Mouse (Mus musculus) ES-E14 (cell line): ENCODE data around the gene G430095P16Rik.

Source experiments
- CHD2 ChIP-seq: IDR thresholded peaks from 2 replicates; pipeline ENCODE4 v1.6.1; 2014; ENCODE audit warnings: mild to moderate bottlenecking, low read depth, low read length, inconsistent platforms
- HCFC1 ChIP-seq: IDR thresholded peaks from 2 replicates; pipeline ENCODE4 v1.6.1; 2012; ENCODE audit warnings: low read length, inconsistent platforms, borderline replicate concordance; ENCODE audit not compliant: insufficient read depth
- MAFK ChIP-seq: IDR thresholded peaks from 2 replicates; pipeline ENCODE4 v1.6.1; 2014; ENCODE audit warnings: mild to moderate bottlenecking, low read depth, low read length, inconsistent platforms; ENCODE audit not compliant: insufficient read depth

- TF ChIP-seq HCFC1 (no peak), MAFK (no peak), CHD2 (no peak)
Measured at GRCm38 (mm10) chr8:84766422-84766821, 43.6 kb downstream of the G430095P16Rik start.
